Comparison of ENCODE assay signal across 8 mouse cellular contexts in genomic region chr12:76837101-76837843, GRCm38 (mm10). TPM values are rescaled to one million over a fixed set of nuclear protein-coding genes. Genes with fewer than 3 reads are reported as not detected.
DNase-seq lines count a peak whose midpoint lies in the region; ATAC-seq and TF ChIP-seq lines count a peak whose summit lies in the region.

No protein-coding gene starts in this region.

- H3K79me2 ChIP-seq in C2C12 (ENCODE audit: control insufficient read depth, insufficient read depth), result peaks cover 16% of the 10 kb centered on the region

- H3K27ac ChIP-seq in heart, embryonic 12.5 days (ENCODE audit: poor library complexity, severe bottlenecking), result peak overlapping the region; percentile 74
- H3K27ac ChIP-seq in kidney, postnatal 0 days, result peak overlapping the region; percentile 3; the same call in 1 of the 2 replicates
- H3K27ac ChIP-seq in liver, embryonic 11.5 days (ENCODE audit: low read depth, low read length), result peak overlapping the region; percentile 50; the same call in 1 of the 2 replicates
- peak overlapping the region; percentile 55; the same call in 1 of the 2 replicates for H3K27ac ChIP-seq in stomach, embryonic 14.5 days (ENCODE audit: low read length)

- peak; percentile 98 for ATAC-seq in heart, embryonic 12.5 days (ENCODE audit: insufficient number of reproducible peaks, low FRiP score)
- peak; percentile 99 for ATAC-seq in kidney, postnatal 0 days (replicated peaks; ENCODE audit: low FRiP score, low read depth)
- ATAC-seq in liver, embryonic 11.5 days (replicated peaks; ENCODE audit: low FRiP score), result peak; percentile 99
- peak; percentile 98 for ATAC-seq in stomach, embryonic 14.5 days (ENCODE audit: insufficient number of reproducible peaks, insufficient read depth, low FRiP score, low read depth)

- H3K36me3 ChIP-seq in C2C12 (ENCODE audit: control insufficient read depth, insufficient read depth), result no peaks in the 10 kb centered on the region
- H3K36me3 ChIP-seq in erythroblast, embryonic 14.5 days (ENCODE audit: control insufficient read depth), result peaks cover 10% of the 10 kb centered on the region
- no peaks in the 10 kb centered on the region for H3K36me3 ChIP-seq in heart, embryonic 12.5 days
- no peaks in the 10 kb centered on the region for H3K36me3 ChIP-seq in kidney, postnatal 0 days (ENCODE audit: insufficient read depth, low read length)
- H3K36me3 ChIP-seq in liver, embryonic 11.5 days (ENCODE audit: control insufficient read depth, insufficient read depth, low read length), result no peaks in the 10 kb centered on the region
- no peaks in the 10 kb centered on the region for H3K36me3 ChIP-seq in stomach, embryonic 14.5 days (ENCODE audit: control insufficient read depth, insufficient read depth, low read length)

- peaks cover 26% of the 10 kb centered on the region for H3K4me1 ChIP-seq in erythroblast, embryonic 14.5 days (ENCODE audit: control insufficient read depth)
- H3K4me1 ChIP-seq in heart, embryonic 12.5 days (replicated peaks), result peaks cover 7% of the 10 kb centered on the region
- H3K4me1 ChIP-seq in kidney, postnatal 0 days (replicated peaks; ENCODE audit: insufficient read depth, low read length), result 0 out of 2 replicates have a peak, but pooled peaks cover 5% of the 10 kb centered on the region
- H3K4me1 ChIP-seq in liver, embryonic 11.5 days (replicated peaks; ENCODE audit: control insufficient read depth, insufficient read depth, low read length), result peaks cover 11% of the 10 kb centered on the region; the same call in 1 of the 2 replicates
- peaks cover 6% of the 10 kb centered on the region for H3K4me1 ChIP-seq in stomach, embryonic 14.5 days (ENCODE audit: control insufficient read depth, insufficient read depth, low read length)

- WGBS in heart, embryonic 12.5 days, result under 1% methylated on average over 43 of the region's 43 CpGs
- WGBS in kidney, postnatal 0 days, result under 1% methylated on average over 43 of the region's 43 CpGs
- under 1% methylated on average over 43 of the region's 43 CpGs for WGBS in liver, embryonic 11.5 days
- WGBS in stomach, embryonic 14.5 days, result under 1% methylated on average over 43 of the region's 43 CpGs

- peak; percentile 67 for TF ChIP-seq CTCF in C2C12 (IDR thresholded peaks at IDR 0.05; ENCODE audit: control insufficient read depth, insufficient read depth, insufficient read length)
- peak; percentile 80 for TF ChIP-seq CTCF in brain, embryonic 14.5 days (IDR thresholded peaks at IDR 0.05; ENCODE audit: borderline replicate concordance, extremely low read depth, insufficient read depth, insufficient read length)
- TF ChIP-seq CTCF in kidney, postnatal 0 days (IDR thresholded peaks at IDR 0.05; ENCODE audit: low read depth), result peak; percentile 90

- H3K79me3 ChIP-seq in C2C12 (ENCODE audit: low read depth), result peaks cover 3% of the 10 kb centered on the region

- peak; percentile 99 for DNase-seq in brain, embryonic 14.5 days (ENCODE audit: low read depth)
- peak; percentile 97 for DNase-seq in kidney, postnatal 0 days (ENCODE audit: low spot score)
- peak; percentile 96 for DNase-seq in liver, embryonic 11.5 days (ENCODE audit: low spot score)
- DNase-seq in naive thymus-derived CD4-positive, alpha-beta T cell, adult 2 months (ENCODE audit: low read depth), result peak; percentile 98

- H3K4me3 ChIP-seq in C2C12 (ENCODE audit: insufficient read depth, poor library complexity, severe bottlenecking), result peak overlapping the region; percentile 55
- peak overlapping the region; percentile 75 for H3K4me3 ChIP-seq in erythroblast, embryonic 14.5 days (replicated peaks)
- H3K4me3 ChIP-seq in heart, embryonic 12.5 days, result peak overlapping the region; percentile 63
- H3K4me3 ChIP-seq in kidney, postnatal 0 days (replicated peaks; ENCODE audit: low read depth, low read length), result peak overlapping the region; percentile 52
- H3K4me3 ChIP-seq in liver, embryonic 11.5 days (ENCODE audit: low read depth, low read length), result peak overlapping the region; percentile 76
- H3K4me3 ChIP-seq in stomach, embryonic 14.5 days (ENCODE audit: low read depth, low read length), result peak overlapping the region; percentile 75

- peak overlapping the region; percentile 94 for H3ac ChIP-seq in C2C12 (ENCODE audit: control insufficient read depth, insufficient read length, low read depth)

- peak overlapping the region; percentile 68 for H3K9ac ChIP-seq in heart, embryonic 12.5 days
- peak overlapping the region; percentile 55 for H3K9ac ChIP-seq in kidney, postnatal 0 days (ENCODE audit: low read depth, low read length)
- peak overlapping the region; percentile 79 for H3K9ac ChIP-seq in liver, embryonic 11.5 days (ENCODE audit: low read depth, low read length)
- H3K9ac ChIP-seq in stomach, embryonic 14.5 days (replicated peaks; ENCODE audit: low read depth, low read length), result peak overlapping the region; percentile 60

- H3K4me2 ChIP-seq in heart, embryonic 12.5 days, result peak overlapping the region; percentile 77
- H3K4me2 ChIP-seq in kidney, postnatal 0 days (ENCODE audit: low read length), result peak overlapping the region; percentile 59
- peak overlapping the region; percentile 71 for H3K4me2 ChIP-seq in liver, embryonic 11.5 days
- H3K4me2 ChIP-seq in stomach, embryonic 14.5 days (replicated peaks; ENCODE audit: low read depth, low read length), result peak overlapping the region; percentile 87

- no peaks in the 10 kb centered on the region for H3K27me3 ChIP-seq in C2C12 (ENCODE audit: control insufficient read depth, insufficient read depth, insufficient read length)
- H3K27me3 ChIP-seq in erythroblast, embryonic 14.5 days (ENCODE audit: control insufficient read depth), result peaks cover 18% of the 10 kb centered on the region
- 0 out of 2 replicates have a peak, but pooled peaks cover 5% of the 10 kb centered on the region for H3K27me3 ChIP-seq in heart, embryonic 12.5 days (replicated peaks)
- no peaks in the 10 kb centered on the region for H3K27me3 ChIP-seq in kidney, postnatal 0 days (ENCODE audit: insufficient read depth, low read length)
- H3K27me3 ChIP-seq in liver, embryonic 11.5 days (replicated peaks; ENCODE audit: control insufficient read depth, insufficient read depth, low read length), result no peaks in the 10 kb centered on the region
- H3K27me3 ChIP-seq in stomach, embryonic 14.5 days (ENCODE audit: control insufficient read depth, insufficient read depth, low read length), result no peaks in the 10 kb centered on the region

- no peaks in the 10 kb centered on the region for H3K9me3 ChIP-seq in erythroblast, embryonic 14.5 days (ENCODE audit: control insufficient read depth, low read length)
- no peaks in the 10 kb centered on the region for H3K9me3 ChIP-seq in heart, embryonic 12.5 days (replicated peaks)
- H3K9me3 ChIP-seq in kidney, postnatal 0 days (replicated peaks; ENCODE audit: low read length), result no peaks in the 10 kb centered on the region
- no peaks in the 10 kb centered on the region for H3K9me3 ChIP-seq in liver, embryonic 11.5 days (ENCODE audit: control insufficient read depth, low read length)
- H3K9me3 ChIP-seq in stomach, embryonic 14.5 days (ENCODE audit: control insufficient read depth, low read depth, low read length), result no peaks in the 10 kb centered on the region

- TF ChIP-seq POLR2A in brain, embryonic 14.5 days (IDR thresholded peaks at IDR 0.05; ENCODE audit: borderline replicate concordance, extremely low read depth, insufficient read depth, insufficient read length, poor library complexity, severe bottlenecking), result 0 out of 2 replicates have a peak, but pooled peaks have one; percentile 20

TF ChIP-seq in C2C12, 6 proteins besides CTCF, POLR2A, EP300 and RAD21:
- TF ChIP-seq MAX (IDR thresholded peaks at IDR 0.05), result peak; percentile 80
- TF ChIP-seq FOSL1 (IDR thresholded peaks at IDR 0.05; ENCODE audit: insufficient read depth, low read length, poor library complexity, severe bottlenecking), result no peak
- no peak for TF ChIP-seq USF1 (IDR thresholded peaks at IDR 0.05; ENCODE audit: low read depth)

RNA-seq across cellular contexts. Expression of gene Rab15, which starts 14.6 kb away (rescaled TPM):
- 0.06 TPM for polyA plus RNA-seq in C2C12 (2012; fragmentation: generic; extraction: Trizol)
- 27.4 and 37.6 TPM in 2 replicates for polyA plus RNA-seq in brain, embryonic 14.5 days (2012; rRNA removed)
- not detected in 2 replicates for polyA plus RNA-seq in erythroblast, embryonic 14.5 days (2012)
- polyA plus RNA-seq in heart, embryonic 12.5 days (2016; fragmentation: Nextera tagmentation; extraction: Ambion mirVana), result 2.9 and 3.6 TPM in 2 replicates
- polyA plus RNA-seq in kidney, postnatal 0 days (2015; fragmentation: Nextera tagmentation; extraction: Ambion mirVana), result 11.6 and 12.1 TPM in 2 replicates
- 1.7 and 2.1 TPM in 2 replicates for polyA plus RNA-seq in liver, embryonic 11.5 days (2014; fragmentation: Nextera tagmentation; extraction: Ambion mirVana)
- 31.2 and 31.5 TPM in 2 replicates for polyA plus RNA-seq in stomach, embryonic 14.5 days (2014; fragmentation: Nextera tagmentation; extraction: Ambion mirVana)

RNA-seq across cellular contexts. Expression of gene Gpx2, which starts 41.9 kb away (rescaled TPM):
- polyA plus RNA-seq in C2C12 (2012; fragmentation: generic; extraction: Trizol), result not detected
- polyA plus RNA-seq in brain, embryonic 14.5 days (2012; rRNA removed), result 0.15 and 0.22 TPM in 2 replicates
- not detected in 2 replicates for polyA plus RNA-seq in erythroblast, embryonic 14.5 days (2012)
- polyA plus RNA-seq in heart, embryonic 12.5 days (2016; fragmentation: Nextera tagmentation; extraction: Ambion mirVana), result 0.49 TPM in 1 of 2 replicates, not detected in the other
- 0.45 TPM in 1 of 2 replicates, not detected in the other for polyA plus RNA-seq in kidney, postnatal 0 days (2015; fragmentation: Nextera tagmentation; extraction: Ambion mirVana)
- not detected in 2 replicates for polyA plus RNA-seq in liver, embryonic 11.5 days (2014; fragmentation: Nextera tagmentation; extraction: Ambion mirVana)
- polyA plus RNA-seq in stomach, embryonic 14.5 days (2014; fragmentation: Nextera tagmentation; extraction: Ambion mirVana), result 102 and 109 TPM in 2 replicates

Comparison
In these comparisons a context has a peak if more than half of its experiments do, and no peak if none do; other contexts are left out.
1. Peak in every context shown above with its lines: DNase-seq, ATAC-seq, H3K4me3 ChIP-seq and H3K27ac ChIP-seq.
2. H3K27ac ChIP-seq: peak in every context shown above with its lines; median percentile 74 in heart, embryonic 12.5 days; 55 in stomach, embryonic 14.5 days; 50 in liver, embryonic 11.5 days; 3 in kidney, postnatal 0 days.
3. RNA of gene Gpx2, which starts 41.9 kb away (polyA plus RNA-seq): 102 to 109 TPM in stomach, embryonic 14.5 days; 0.45 TPM in kidney, postnatal 0 days, 0.15 to 0.22 TPM in brain, embryonic 14.5 days, not detected in liver, embryonic 11.5 days, not detected in C2C12 (single experiment), not detected in erythroblast, embryonic 14.5 days and 0.49 TPM in heart, embryonic 12.5 days; every median in the first group is over 10 times any median in the second.